Mouse (Mus musculus): ENCODE data around the gene Rars2.

Gene Rars2

DNA sequence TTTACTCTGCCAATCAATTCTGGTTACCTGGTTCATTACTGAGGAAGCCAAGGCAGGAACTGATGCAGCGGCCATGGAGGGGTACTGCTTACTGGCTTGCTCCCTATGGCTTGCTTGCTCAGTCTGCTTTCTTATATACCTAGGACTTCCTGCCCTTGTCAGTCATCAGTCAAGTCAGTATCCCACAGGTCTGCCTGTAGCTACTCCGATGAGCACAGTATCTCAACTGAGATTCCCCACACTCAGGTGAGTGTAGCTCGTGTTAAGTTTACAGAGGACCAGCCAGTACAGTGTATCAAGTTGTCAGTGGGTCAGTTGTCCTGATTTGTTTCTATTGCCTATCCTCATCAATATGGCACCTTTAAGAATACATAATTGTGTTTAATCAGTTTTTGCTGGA, 26.0 kb downstream of the Rars2 start:
- DNase-seq (ENCODE audit: low read depth, low spot score), result no peak

DNA sequence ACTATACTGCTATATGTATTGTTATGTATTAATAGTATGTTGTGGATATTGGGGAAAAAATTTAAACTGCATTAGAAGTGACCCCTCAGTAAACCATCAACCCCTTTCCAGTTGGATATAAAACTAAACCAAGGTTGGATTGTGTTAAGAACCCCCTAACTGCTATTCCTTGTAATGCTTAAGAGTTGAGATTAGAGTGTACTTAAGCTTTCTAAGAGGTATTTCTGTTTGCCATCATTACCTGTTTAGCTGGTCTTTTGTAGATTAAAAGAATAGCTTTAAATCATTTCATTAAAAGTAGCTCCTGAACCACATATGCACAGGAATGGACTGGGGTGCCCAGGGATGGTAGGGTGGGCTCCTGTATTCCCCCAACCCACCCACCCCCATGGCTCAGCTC, 30.0 kb downstream of the Rars2 start:
- DNase-seq (ENCODE audit: low read depth, low spot score), result no peak

DNA sequence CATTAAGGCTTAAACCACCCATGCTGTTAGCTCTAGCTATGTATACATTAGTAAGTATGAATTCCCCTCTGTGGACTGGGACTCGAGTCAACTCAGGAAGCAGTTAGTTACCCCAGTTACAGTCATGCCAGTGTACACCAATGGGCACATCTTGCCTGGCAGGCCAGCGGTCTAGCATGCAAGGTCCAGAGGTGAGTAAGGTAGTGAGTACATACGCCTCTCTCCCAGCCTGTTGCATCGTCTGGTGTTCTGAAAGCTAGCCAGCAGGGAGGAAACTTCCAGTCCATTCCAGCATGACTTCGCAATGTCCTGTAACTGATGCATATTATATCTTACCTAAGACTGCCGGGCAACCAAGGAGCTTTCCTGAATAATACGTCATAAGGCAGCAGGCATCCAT, 38.4 kb downstream of the Rars2 start:
- DNase-seq (ENCODE audit: low read depth, low spot score), result no peak

GRCm38 (mm10) chr4:34656101-34656500, 41.3 kb downstream of the Rars2 start:
- no peak for DNase-seq (ENCODE audit: low read depth, low spot score)

DNA sequence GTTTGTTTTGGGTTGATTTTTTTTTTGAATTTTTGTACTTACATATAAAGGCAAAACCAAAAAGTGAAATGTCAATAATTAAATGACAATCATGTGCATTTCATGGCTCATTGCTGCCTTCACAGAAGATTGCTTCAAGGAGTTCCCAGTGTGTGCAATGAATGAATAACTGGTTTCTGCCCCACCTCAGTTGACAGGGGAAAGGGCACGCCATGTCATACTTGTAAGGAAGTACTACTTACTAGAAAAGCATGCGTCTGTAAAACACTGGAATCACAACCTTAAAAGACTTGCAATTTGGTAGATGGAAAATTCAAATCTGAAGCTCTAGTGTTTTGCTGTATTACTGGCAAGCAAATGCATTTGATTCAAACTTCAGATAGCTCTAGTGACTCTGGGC, 44.3 kb downstream of the Rars2 start:
- no peak for DNase-seq (ENCODE audit: low read depth, low spot score)

DNA sequence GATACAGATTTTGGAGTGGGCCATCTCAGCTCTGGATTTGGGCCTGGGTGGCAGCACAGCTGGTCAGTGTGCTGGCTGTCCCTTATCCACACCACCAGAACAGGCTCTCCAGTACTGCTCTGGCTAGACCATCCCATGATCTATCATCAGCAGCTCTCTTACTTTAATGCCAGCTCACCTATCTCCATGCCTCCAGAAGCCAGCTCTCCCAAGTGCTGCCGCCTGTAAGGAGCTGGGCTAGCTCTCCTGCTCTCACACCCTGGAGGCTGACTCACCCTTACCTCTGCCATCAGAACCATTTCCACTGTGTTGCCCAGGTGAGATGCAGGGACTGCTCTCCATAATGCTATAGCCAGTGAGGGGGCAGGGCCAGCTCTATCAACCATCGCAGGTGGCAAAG, 46.8 kb downstream of the Rars2 start:
- no peak for DNase-seq (ENCODE audit: low read depth, low spot score)

DNA sequence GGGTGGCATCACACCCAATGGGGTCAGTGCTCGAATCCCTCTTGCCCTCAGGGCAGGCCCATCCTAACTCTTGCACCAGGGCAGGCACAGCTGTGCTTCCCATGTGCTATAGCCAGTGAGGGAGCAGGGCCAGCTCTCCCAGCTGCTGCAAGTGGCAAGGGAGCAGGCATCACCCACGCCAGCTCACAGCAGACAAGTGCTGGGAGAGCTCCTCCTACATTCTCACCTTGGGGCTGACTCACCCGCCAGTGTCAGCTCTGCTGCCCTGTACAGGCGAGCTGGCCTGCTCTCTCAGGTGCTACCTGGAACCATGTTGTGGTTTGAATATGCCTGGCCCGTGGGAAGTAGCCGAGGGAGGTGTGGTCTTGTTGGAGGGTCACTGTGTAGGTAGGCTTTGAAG, 47.2 kb downstream of the Rars2 start:
- no peak for DNase-seq (ENCODE audit: low read depth, low spot score)

GRCm38 (mm10) chr4:34667923-34668322, 53.2 kb downstream of the Rars2 start:
- DNase-seq (ENCODE audit: low read depth, low spot score), result no peak

- no peak for DNase-seq (ENCODE audit: low read depth, low spot score)
Measured at GRCm38 (mm10) chr4:34673721-34674120, 59.0 kb downstream of the Rars2 start.

DNA sequence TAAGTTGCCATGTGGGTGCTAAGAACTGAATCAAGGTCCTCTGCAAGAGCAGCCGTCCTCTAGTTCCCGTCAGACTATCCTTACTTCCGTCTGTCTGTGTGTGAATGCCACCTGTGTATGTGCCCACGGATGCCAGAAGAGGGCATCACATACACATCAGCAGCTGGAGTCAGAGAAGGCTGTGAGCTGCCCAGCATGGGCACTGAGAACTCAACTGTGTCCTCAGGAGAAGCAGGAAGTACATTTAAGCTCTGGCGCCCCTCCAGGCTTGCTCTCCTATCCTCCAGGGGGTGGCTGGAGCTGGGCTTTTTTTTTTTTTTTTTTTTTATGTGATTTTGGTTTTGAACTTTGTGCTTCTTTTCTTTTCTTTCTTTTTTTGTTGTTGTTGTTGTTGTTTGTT, 65.8 kb downstream of the Rars2 start:
- peak; percentile 40 for DNase-seq (ENCODE audit: low read depth, low spot score)

GRCm38 (mm10) chr4:34686874-34687567, 72.3 kb downstream of the Rars2 start, which contains the start of gene Slc35a1:
Gene Slc35a1, minus strand, starts transcription at chr4:34687438.
- peak; percentile 88 for DNase-seq (ENCODE audit: low read depth, low spot score)

- DNase-seq (ENCODE audit: low read depth, low spot score), result no peak
Measured at GRCm38 (mm10) chr4:34688021-34688420, 73.3 kb downstream of the Rars2 start.

DNA sequence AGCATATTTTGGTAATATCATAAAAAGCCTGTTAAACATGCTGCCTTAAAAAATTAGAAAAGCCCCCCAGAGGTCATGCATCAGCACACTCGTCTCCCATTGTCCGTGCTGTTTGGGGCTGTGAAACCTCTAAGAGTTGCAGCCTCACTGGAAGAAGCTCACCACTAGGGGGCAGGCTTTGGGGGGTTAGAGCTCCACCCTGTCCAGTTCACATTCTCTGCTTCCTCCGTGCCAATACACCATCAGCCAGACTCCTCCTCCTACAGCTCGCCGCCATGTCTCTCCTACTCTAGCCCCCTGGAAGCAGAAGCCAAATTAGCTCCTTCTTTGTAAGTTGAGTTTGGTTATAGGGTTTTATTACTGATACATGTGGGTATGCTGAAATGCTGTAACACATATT, 86.8 kb downstream of the Rars2 start:
- DNase-seq (ENCODE audit: low read depth, low spot score), result peak; percentile 33

- no peak for DNase-seq (ENCODE audit: low read depth, low spot score)
Measured at GRCm38 (mm10) chr4:34702231-34702630, 87.5 kb downstream of the Rars2 start.

DNA sequence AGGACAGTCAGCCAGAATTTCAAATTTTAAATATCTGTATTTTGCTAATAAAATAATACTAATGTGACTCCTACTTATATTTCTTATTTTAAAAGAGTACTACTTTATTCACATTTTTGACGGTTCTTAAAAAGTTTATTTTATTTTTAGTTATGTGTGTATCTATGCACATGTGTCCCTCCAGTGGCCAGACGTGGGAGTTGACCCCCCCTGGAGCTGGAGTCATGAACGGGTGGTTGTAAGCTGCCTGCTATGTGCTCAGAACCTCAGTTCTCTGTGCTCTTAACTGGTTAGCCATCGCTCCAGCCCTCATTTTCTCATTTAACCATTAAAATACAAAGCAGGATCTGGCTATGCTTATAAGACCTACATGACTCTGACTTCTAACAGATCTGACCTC, 88.3 kb downstream of the Rars2 start:
- DNase-seq (ENCODE audit: low read depth, low spot score), result peak; percentile 26

- no peak for DNase-seq (ENCODE audit: low read depth, low spot score)
Measured at GRCm38 (mm10) chr4:34707248-34707647, 92.5 kb downstream of the Rars2 start.

DNA sequence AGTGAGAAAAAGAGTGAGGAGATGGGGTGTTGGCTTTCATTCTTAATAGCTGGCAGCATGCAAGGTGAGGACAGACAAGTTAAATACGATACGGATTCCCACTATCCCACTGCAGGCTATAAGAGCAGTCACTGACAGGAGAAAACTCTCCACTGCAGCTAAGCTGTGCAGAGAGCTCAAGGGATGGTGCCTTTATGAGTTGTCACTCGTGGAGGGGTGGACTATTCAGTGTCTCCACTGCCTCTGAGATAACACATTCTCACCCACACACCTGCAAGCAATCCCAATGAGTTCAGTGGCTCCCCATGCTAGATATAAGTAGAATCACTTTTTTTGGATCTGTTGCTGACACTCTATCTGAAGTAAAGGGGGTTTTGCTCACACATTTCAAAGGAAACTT, 93.4 kb downstream of the Rars2 start:
- DNase-seq (ENCODE audit: low read depth, low spot score), result no peak

All from 3T3-L1 (cell line).